Mouse (Mus musculus): ENCODE results near the gene Spty2d1. TPM values are rescaled to one million over a fixed set of nuclear protein-coding genes. Genes with fewer than 3 reads are reported as not detected.
A peak's percentile ranks its signal among the peaks of the same experiment; 100 is the strongest.

Gene Spty2d1
- polyA plus RNA-seq, 1 experiment, result 3.6 TPM

GRCm38 (mm10) chr7:47050766-47051165 is 42.6 kb upstream of the Spty2d1 start:
- no peaks in the 10 kb centered on the region for H3K27me3 ChIP-seq (ENCODE audit: control insufficient read depth, insufficient read depth, low read length)
- H3K4me1 ChIP-seq (ENCODE audit: control insufficient read depth, insufficient read depth, insufficient read length, low read length), result peaks cover 17% of the 10 kb centered on the region
- peak overlapping the region; percentile 90 for H3K4me3 ChIP-seq (ENCODE audit: low read depth, low read length)
- WGBS, result 1% methylated on average over 34 of the region's 34 CpGs
- TF ChIP-seq POLR2A (IDR thresholded peaks at IDR 0.05; ENCODE audit: low read depth, low read length), result no peak
- TF ChIP-seq CTCF (IDR thresholded peaks at IDR 0.05; ENCODE audit: extremely low read depth, insufficient read length, insufficient replicate concordance, low read depth, low read length), result no peak
- peak overlapping the region; percentile 99 for H3K27ac ChIP-seq (ENCODE audit: insufficient read depth, low read depth, low read length)
- peaks cover 19% of the 10 kb centered on the region for H3K36me3 ChIP-seq (ENCODE audit: control insufficient read depth, insufficient read depth, low read length)

GRCm38 (mm10) chr7:47050366-47050765 is 42.2 kb upstream of the Spty2d1 start, which contains the start of gene Tmem86a:
Gene Tmem86a (plus strand): TSS chr7:47050601.
- no peaks in the 10 kb centered on the region for H3K27me3 ChIP-seq (ENCODE audit: control insufficient read depth, insufficient read depth, low read length)
- under 1% methylated on average over 33 of the region's 33 CpGs for WGBS
- TF ChIP-seq POLR2A (IDR thresholded peaks at IDR 0.05; ENCODE audit: low read depth, low read length) (peak; percentile 94), CTCF (IDR thresholded peaks at IDR 0.05; ENCODE audit: extremely low read depth, insufficient read length, insufficient replicate concordance, low read depth, low read length) (no peak)
- peaks cover 15% of the 10 kb centered on the region for H3K4me1 ChIP-seq (ENCODE audit: control insufficient read depth, insufficient read depth, insufficient read length, low read length)
- H3K27ac ChIP-seq (ENCODE audit: insufficient read depth, low read depth, low read length), result peak within 1 kb of the TSS; percentile 99
- peaks cover 19% of the 10 kb centered on the region for H3K36me3 ChIP-seq (ENCODE audit: control insufficient read depth, insufficient read depth, low read length)
- peak within 1 kb of the TSS; percentile 90 for H3K4me3 ChIP-seq (ENCODE audit: low read depth, low read length)

- Histone ChIP-seq H3K4me1 (ENCODE audit: control insufficient read depth, insufficient read depth, insufficient read length, low read length) (peaks cover 19% of the 10 kb centered on the region), H3K27ac (ENCODE audit: insufficient read depth, low read depth, low read length) (peak overlapping the region; percentile 83), H3K36me3 (ENCODE audit: control insufficient read depth, insufficient read depth, low read length) (no peaks in the 10 kb centered on the region), H3K27me3 (ENCODE audit: control insufficient read depth, insufficient read depth, low read length) (no peaks in the 10 kb centered on the region), H3K4me3 (ENCODE audit: low read depth, low read length) (no peak overlapping the region)
- WGBS, result 27% methylated on average over 6 of the region's 6 CpGs
- TF ChIP-seq POLR2A (IDR thresholded peaks at IDR 0.05; ENCODE audit: low read depth, low read length) (no peak), CTCF (IDR thresholded peaks at IDR 0.05; ENCODE audit: extremely low read depth, insufficient read length, insufficient replicate concordance, low read depth, low read length) (no peak)
Observed at GRCm38 (mm10) chr7:47042823-47043490, 34.7 kb upstream of the Spty2d1 start.

GRCm38 (mm10) chr7:47042121-47042520 is 33.9 kb upstream of the Spty2d1 start:
- WGBS, result 43% methylated on average over 4 of the region's 4 CpGs
- Histone ChIP-seq H3K27ac (ENCODE audit: insufficient read depth, low read depth, low read length) (peak overlapping the region; percentile 83), H3K27me3 (ENCODE audit: control insufficient read depth, insufficient read depth, low read length) (no peaks in the 10 kb centered on the region), H3K36me3 (ENCODE audit: control insufficient read depth, insufficient read depth, low read length) (no peaks in the 10 kb centered on the region), H3K4me3 (ENCODE audit: low read depth, low read length) (no peak overlapping the region), H3K4me1 (ENCODE audit: control insufficient read depth, insufficient read depth, insufficient read length, low read length) (peaks cover 19% of the 10 kb centered on the region)
- TF ChIP-seq POLR2A (IDR thresholded peaks at IDR 0.05; ENCODE audit: low read depth, low read length) (no peak), CTCF (IDR thresholded peaks at IDR 0.05; ENCODE audit: extremely low read depth, insufficient read length, insufficient replicate concordance, low read depth, low read length) (no peak)

GRCm38 (mm10) chr7:47041706-47042105 is 33.5 kb upstream of the Spty2d1 start:
- Histone ChIP-seq H3K27me3 (ENCODE audit: control insufficient read depth, insufficient read depth, low read length) (no peaks in the 10 kb centered on the region), H3K4me3 (ENCODE audit: low read depth, low read length) (no peak overlapping the region), H3K36me3 (ENCODE audit: control insufficient read depth, insufficient read depth, low read length) (no peaks in the 10 kb centered on the region), H3K4me1 (ENCODE audit: control insufficient read depth, insufficient read depth, insufficient read length, low read length) (peaks cover 19% of the 10 kb centered on the region), H3K27ac (ENCODE audit: insufficient read depth, low read depth, low read length) (peak overlapping the region; percentile 68)
- WGBS, result 95% methylated on average over 3 of the region's 3 CpGs
- TF ChIP-seq POLR2A (IDR thresholded peaks at IDR 0.05; ENCODE audit: low read depth, low read length), result no peak
- TF ChIP-seq CTCF (IDR thresholded peaks at IDR 0.05; ENCODE audit: extremely low read depth, insufficient read length, insufficient replicate concordance, low read depth, low read length), result no peak

- no peaks in the 10 kb centered on the region for H3K4me1 ChIP-seq (ENCODE audit: control insufficient read depth, insufficient read depth, insufficient read length, low read length)
- no peaks in the 10 kb centered on the region for H3K36me3 ChIP-seq (ENCODE audit: control insufficient read depth, insufficient read depth, low read length)
- TF ChIP-seq POLR2A (IDR thresholded peaks at IDR 0.05; ENCODE audit: low read depth, low read length) (no peak), CTCF (IDR thresholded peaks at IDR 0.05; ENCODE audit: extremely low read depth, insufficient read length, insufficient replicate concordance, low read depth, low read length) (no peak)
- H3K4me3 ChIP-seq (ENCODE audit: low read depth, low read length), result no peak overlapping the region
- WGBS, result 76% methylated on average over 8 of the region's 8 CpGs
- no peak overlapping the region for H3K27ac ChIP-seq (ENCODE audit: insufficient read depth, low read depth, low read length)
- H3K27me3 ChIP-seq (ENCODE audit: control insufficient read depth, insufficient read depth, low read length), result no peaks in the 10 kb centered on the region
Observed at GRCm38 (mm10) chr7:47035426-47035825, 27.2 kb upstream of the Spty2d1 start.

GRCm38 (mm10) chr7:47034785-47035384 is 26.7 kb upstream of the Spty2d1 start:
- Histone ChIP-seq H3K27me3 (ENCODE audit: control insufficient read depth, insufficient read depth, low read length) (no peaks in the 10 kb centered on the region), H3K4me3 (ENCODE audit: low read depth, low read length) (no peak overlapping the region), H3K36me3 (ENCODE audit: control insufficient read depth, insufficient read depth, low read length) (no peaks in the 10 kb centered on the region), H3K27ac (ENCODE audit: insufficient read depth, low read depth, low read length) (no peak overlapping the region), H3K4me1 (ENCODE audit: control insufficient read depth, insufficient read depth, insufficient read length, low read length) (no peaks in the 10 kb centered on the region)
- TF ChIP-seq POLR2A (IDR thresholded peaks at IDR 0.05; ENCODE audit: low read depth, low read length) (no peak), CTCF (IDR thresholded peaks at IDR 0.05; ENCODE audit: extremely low read depth, insufficient read length, insufficient replicate concordance, low read depth, low read length) (no peak)
- WGBS, result 87% methylated on average over 4 of the region's 4 CpGs

Data from small intestine, adult 2 months (tissue).